Mouse (Mus musculus) kidney, adult 18-20 months (tissue): ENCODE measurements around the gene Mitf.

ENCODE experiments used
- DNase-seq: peaks from one replicate; pipeline ENCODE4 v3.0.0; 2021

Gene Mitf

DNA sequence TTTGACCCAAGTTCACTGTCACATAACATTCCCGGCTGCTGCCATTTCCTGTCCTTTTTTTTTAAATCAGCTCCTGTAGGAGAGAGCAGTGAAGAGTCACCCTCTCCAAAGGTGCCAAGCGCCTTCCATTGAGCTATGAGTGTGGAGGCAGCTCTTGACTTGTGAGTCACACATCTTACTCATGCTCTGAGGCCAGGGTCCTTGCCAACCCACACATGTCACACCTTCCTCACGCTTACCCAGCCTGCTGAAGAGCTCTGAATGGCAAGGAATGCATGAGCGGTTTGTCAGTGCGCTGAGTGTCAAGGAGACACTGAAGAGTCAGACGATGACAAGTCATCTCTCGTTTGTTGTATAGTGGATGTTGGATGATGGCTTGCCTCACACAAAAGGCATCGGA, 146.0 kb downstream of the Mitf start:
- DNase-seq, result no peak

DNA sequence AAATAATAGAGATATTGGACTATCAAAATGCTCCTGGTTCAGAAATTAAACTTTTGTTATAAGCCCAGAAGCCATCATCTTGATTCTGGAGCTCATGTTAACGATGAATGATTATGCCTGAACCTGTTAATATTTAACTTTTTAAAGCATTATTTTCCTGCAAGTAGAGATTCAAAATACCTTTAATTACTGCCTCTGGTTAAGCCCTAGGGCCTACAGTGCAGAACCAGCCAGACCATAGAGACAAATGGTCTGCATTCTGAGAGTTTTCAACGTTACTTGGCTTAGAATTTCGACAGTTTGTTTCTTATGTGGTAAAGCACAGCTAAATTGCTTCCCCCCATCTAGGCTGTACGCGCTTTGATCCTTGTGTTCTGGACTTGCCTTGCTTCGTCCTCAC, 149.3 kb downstream of the Mitf start:
- DNase-seq, result peak; percentile 20

DNA sequence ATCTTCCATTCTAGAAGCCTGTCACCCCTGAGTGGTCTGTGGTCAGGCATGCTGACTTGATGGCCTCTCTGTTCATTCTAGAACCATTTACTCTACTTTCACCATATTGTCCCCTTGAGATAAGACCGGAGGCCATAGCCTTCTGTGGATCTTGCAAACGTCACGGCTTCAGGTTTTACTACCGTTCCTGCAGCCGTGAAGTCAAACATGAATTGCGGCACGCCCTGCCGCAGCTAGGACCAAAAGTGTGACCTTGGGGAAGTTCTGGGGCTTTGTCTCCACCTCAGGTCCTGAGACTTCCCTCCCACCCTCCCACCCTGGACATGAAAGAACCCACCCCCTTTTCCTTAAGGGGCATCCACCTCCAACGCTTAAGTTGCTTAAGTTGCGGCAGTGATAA, 149.8 kb downstream of the Mitf start:
- DNase-seq, result no peak

DNA sequence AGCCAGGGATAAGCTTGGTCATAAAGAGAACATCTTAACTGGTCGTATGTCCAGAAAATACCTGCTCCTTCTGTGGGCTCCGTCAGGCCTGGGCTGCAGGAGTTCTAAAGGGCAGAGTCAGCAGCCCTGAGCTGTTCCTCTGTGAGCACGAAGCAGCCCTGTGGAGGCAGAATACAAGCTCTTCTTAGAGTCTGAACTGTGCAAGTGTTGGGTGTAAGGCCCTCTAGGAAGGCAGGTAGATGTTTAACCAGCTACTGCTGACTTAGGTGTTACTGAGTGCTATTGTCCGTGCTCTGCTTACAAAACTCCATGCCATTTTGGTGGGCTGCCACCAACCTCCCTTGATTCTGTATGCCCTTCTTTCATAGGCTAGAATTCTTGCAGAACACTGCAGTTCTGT, 151.4 kb downstream of the Mitf start:
- peak; percentile 26 for DNase-seq

DNA sequence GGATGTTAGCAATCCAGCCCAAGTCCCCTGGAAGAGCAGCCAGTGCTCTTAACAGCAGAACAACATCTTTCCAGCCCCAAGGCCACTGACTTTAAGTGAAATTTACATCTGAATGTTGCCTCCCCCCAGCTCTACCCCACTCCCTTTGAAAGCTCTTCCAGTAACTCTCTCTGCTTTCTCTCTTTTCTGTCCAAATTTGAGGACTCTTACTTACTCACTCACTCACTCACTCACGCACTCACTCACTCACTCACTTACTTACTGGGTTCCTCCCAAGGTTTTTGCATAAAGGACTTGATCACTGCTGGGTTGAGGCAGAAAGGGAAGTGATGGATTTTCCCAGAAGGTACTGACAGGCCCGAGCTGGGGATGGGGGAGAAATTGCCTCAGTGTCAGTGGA, 154.9 kb downstream of the Mitf start:
- DNase-seq, result no peak

DNA sequence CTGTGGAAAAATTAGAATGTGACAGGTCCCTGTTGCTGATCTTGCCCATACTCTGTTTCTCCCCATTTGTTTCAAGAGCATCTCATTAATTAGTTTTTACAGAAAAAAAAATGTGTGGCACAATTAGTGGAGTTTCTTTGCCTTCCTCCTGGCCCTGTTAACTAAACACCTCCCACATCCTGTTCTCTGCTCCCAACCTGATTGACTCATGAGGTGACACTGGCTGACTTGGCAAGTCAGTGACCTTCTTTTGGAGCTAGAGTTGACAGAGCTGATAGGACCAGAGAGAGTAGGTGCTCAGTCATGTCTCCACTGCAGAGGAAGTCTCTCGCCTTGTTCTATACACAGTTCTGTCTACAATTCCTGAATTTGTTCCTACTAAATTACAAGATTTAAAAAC, 155.5 kb downstream of the Mitf start:
- DNase-seq, result no peak

DNA sequence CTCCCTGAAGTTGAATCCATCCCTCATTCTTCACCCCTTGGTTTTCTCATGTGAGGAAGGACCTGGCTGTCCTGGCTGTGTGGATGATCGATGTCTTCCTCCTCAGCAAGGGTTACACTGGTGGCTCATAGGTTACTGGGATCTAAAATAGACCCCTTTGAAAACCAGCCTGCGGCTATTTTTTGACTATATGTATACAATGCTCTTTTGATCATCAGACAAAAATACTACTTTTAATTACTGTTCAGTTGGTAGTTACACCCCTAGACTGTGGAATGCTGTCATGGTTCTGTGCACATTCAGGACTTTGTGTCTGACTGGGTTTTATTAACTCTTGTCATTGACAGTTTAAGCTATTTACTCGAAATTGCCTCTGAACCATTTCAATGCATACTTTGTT, 157.9 kb downstream of the Mitf start:
- no peak for DNase-seq

DNA sequence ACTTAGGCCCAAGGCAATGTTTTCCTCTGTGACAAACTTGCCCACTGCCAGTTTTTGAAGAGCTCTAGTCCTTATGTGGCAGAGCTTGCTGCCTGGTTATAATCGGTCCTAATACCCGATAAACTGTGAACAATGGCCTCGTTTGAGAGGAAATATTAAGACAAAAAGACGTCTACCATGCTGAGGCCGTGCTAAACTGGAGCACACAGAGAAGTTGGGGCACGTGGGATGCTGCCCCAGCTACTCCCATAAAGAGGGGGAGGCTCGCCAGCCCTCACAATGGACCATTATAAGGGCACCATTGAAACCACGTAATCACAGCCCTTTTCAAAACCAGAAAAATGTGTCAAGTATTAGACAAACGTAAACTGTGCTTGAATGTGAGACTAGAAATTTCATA, 174.8 kb downstream of the Mitf start:
- no peak for DNase-seq

DNA sequence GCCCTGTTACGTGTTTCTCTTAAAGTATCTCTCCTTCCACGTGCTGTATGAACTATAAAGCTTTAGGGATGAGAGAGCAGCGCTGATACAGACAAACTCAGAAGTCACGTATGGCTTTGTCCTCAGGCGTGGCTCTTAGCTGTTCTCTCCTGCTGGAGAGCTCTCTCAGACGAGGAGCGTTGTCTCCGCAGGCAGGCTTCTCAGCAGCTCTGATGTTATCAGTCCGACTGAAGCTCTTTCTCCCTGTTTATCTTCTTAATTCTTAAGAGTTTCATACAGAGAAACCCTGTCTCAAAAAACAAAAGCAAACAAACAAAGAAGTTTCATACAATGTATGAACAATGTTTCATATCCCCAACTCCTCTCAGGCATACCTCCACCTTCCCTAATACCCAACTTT, 178.8 kb downstream of the Mitf start:
- no peak for DNase-seq

DNA sequence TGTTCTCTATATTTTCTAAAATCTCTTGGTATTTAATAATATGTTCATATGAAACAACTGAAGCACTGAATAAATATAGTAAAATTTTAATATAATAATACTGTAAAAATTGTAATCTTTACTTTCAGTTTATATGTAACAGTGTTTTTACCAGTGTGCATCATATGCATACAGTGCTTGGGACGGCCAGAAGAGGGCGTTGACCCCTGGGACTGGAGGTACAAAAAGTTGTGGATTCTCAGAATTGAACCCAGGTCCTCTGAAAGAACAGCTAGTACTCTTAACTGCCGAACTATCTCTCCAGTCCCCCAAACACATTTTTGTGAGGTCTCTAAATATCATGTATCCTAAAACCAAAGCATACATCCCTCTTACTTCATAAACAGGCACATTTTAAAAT, 179.6 kb downstream of the Mitf start:
- DNase-seq, result no peak

DNA sequence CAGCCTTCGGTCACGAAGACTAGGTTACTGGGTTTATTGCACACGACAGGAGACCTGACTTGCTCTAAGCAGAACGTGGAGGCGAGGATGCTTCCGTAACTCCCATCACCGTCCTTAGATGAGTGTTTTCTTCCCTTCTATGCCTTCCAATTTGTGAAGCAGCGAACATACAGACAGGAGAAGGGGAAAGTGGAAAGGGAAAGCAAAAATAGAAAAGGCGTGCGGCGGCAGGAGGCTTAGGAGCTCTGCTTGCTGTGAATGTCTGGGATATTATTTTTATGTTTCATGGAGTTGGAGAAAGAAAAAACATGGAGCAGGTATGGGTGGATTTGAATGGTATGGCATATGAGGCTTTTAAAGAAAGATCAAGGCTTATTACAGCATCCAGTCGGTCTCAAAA, 186.7 kb downstream of the Mitf start:
- no peak for DNase-seq

DNA sequence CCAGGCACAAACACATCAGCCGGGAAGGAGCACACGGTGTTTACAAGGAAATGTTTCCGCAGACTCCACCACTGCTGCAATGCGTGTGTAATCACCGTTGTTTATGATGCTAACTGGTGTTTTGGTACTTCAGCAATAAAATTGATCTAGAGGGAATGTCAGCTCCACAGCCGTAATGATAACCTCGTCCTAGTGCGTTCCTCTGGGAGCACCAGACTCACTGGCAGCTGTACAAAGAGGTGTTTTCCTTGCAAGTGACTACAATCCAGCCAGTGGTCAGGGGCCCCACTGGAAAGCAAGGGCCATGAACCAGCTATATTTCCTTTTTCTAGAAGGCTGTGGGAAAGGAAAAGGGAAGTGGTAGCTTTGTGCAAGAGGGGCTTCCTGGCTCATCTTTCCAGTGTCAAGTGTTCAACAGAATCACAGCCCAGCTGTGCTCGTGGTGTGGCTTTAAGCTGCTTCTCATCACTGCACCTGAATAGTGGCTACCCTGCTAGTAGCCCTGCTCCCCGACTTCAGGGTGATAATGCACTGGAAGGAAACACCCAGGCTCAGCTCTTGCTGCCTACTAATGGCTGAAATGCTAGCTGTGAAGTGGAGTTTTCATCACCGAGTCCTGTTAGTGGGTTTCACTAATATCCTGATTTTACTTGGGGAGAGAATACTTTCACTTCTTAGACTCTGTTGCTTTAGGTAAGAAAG, 188.9 kb downstream of the Mitf start:
- DNase-seq, result no peak

DNA sequence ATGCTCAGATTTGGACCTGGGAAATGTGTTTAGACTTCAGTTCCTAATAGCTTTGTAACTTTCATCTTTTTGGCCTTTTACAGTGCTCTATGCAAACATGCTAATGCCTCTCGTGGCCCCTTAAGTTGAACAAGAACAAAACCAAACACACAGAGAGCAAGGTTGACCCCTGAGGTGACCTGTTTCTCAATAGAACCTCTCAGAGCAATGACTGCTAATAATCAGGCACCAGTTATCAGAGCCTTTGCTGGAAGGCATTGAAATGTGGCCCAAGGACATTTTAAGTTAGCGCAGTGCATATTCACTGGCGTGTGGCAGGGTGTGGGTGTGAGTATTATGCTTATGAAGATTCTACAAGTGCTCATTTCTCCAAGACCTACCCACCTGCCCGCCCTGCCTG, 194.7 kb downstream of the Mitf start:
- no peak for DNase-seq

DNA sequence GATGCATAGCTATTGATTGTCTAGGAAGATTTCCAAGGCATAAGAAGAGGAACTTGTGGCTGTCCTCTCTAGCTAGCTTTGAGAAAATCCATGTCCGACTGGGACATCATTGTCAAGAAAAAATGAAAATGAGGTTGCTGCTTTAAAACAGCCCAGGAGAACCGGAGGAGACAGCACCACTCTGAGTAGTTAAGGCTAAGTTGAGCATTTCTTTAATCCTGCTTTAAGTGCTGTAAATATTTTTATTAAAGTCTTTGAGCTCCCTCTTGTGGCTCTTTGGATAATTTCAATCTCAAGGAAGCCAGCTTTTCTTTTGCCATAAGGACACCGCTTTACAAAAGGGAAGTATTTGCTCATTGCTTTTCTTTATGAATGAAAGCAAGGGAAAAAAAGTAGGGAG, 196.3 kb downstream of the Mitf start:
- no peak for DNase-seq

DNA sequence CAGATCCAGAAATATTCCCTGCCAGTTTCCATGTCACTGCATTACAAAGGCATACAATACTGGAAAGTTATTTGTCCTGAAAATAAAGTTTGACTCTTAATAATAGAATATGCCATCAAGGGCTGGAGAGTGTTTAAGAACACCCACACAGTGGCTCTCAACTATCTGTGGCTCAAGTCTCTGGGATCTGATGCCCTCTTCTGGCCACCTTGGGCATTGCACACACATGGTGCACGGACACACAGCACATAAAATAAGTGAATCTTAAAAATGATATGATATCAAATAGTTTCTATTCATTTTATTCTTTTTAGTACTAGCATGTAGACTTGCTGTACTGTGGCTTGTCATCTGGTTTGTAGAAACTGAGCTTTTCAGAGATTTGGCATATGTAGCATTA, 198.7 kb downstream of the Mitf start:
- peak; percentile 39 for DNase-seq

DNA sequence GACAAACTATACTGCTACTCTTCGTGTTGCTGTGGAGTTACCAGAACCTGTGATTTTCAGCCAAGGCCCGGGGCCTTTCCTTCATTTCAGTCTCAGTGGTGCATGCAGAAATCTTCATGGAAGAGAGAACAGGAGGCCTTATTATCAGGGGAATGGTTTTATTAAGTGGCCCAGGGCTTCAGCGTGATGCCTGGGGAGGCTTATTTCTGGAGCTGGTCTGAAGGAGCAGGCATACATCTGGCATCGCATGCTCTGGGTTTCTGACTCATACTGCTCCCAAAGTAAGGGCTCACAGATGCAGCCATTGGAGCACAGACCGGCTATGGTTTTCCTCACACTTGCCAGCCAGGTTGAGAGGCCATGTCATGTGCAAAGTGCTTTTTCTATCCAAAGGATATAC, 208.2 kb downstream of the Mitf start:
- no peak for DNase-seq

DNA sequence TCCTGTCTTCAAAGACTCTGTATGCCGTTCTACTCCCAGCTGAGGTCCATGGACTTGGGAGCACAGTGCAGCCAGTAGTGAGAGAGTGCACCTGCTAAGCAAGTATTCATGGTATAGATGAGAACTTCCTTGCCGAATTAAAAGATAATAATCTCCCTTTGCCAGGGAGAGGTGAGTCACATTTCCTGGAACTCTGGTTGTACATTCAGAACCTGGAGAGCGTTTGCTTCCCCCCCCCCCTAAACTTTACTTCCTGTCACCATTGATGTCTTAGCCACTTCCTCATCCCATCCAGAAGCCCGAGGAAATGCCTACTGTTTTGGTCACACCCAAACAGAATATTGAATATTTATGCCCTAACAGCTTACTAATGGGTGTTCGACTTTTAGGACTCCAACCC, 209.0 kb downstream of the Mitf start:
- no peak for DNase-seq

DNA sequence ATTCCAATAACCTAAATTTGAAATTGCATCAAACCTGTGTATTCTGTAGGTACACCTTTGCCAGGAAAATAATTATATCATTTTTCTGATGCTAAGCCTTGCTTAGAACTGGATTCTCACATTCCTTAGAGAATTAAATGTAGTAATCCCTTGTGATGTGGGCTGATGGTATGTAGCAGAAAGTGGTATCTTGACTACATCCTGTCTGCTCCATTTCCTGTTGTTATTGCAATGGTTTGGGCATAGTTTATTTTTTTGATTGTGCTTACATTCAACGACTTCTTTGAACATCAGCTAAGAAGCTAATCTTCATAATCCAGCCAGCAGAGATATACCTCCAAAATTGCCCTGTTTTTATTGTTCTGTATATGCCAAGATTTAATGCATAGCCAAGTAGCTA, 217.0 kb downstream of the Mitf start:
- no peak for DNase-seq

DNA sequence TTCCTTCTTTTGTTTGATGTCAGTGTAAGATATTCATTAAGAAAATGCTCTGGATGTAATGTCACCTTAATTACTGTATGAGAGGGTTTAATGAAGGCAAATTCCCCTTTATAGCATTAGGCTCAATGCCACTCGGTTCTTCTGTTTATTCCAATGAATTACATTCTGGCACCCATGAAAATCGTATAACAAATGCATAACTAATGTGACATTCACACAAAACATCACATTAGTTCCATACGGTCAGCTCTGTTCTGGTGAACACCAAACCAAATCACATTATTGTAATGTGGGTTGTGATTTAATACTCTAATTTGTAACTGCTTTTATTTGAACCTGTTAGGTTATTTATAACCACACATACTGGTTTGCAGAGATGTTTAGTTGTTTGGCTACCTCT, 231.7 kb downstream of the Mitf start:
- DNase-seq, result no peak

DNA sequence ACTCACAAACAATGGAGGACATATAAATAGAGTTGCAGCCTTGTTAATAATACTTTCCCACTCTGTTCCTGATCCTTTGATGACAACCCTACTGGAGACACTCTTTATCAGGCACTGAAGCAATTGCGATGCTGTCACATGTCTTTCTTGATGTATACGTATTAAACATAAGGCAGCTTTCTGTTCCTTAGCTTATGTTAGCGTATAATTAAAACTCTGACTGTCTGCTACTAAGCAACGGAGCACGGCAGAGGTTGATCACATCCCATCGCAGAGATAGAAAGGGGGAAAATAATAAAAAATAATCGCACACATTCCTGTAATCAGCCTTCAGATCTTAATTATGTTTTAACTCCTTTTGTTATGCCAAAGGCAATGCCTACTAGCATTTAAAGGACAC, 234.9 kb downstream of the Mitf start:
- no peak for DNase-seq

DNA sequence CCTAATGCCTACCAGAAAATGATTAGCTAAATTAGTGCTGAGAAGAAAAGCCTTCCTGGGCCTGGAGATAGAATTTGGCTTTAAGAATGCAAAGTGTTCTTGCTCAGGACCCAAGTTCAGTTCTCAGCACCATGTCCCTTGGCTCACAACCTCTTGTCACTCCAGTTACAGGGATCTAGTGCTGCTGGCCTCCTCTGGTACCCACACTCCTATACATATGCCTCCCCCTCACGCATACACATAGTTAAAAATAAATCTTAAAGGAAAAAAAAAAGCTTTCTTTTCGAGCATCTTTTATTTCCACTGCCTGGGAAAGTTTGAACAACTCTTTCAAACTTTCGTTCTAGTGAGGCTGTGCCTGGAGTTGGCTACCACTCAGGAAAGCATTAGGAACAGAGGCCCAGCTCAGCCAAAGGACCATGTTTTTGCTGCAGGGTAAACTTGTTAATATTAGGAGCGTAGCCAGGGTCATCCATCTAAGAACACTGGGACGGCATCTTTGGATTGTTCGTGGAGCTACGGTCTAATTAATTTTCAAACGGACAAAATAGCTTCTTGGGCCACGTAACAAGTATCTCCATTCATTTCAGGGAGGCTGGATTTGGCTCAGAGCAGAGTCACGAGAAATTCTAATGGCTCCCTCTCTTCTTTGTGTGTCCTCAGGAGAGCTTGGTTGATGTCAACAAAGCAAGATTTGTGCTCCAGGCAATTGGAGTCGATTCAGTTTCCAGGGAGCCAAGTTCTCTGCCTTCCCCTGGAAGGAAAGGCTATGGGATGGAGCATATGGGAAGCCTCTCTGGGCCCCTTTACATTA, 239.7 kb downstream of the Mitf start:
- no peak for DNase-seq

DNA sequence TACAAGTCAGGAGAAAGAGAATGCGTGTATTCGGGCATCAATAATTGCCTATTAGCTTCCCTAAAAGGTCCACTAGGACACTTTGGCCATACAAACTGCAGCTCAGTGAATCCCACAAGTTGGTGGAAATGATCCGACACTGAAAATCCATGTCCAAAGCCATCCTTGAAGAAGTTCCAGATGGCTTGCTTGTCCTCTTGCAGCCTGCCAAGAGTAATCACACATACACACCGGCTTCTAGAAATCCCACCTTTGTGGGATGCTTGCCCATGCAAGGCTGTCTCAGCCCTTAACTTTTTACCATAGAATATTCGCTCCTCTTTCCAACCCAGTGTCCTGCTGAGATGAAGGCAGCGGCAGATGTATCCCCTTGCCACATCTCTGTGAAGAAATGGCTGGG, 240.9 kb downstream of the Mitf start:
- DNase-seq, result no peak

DNA sequence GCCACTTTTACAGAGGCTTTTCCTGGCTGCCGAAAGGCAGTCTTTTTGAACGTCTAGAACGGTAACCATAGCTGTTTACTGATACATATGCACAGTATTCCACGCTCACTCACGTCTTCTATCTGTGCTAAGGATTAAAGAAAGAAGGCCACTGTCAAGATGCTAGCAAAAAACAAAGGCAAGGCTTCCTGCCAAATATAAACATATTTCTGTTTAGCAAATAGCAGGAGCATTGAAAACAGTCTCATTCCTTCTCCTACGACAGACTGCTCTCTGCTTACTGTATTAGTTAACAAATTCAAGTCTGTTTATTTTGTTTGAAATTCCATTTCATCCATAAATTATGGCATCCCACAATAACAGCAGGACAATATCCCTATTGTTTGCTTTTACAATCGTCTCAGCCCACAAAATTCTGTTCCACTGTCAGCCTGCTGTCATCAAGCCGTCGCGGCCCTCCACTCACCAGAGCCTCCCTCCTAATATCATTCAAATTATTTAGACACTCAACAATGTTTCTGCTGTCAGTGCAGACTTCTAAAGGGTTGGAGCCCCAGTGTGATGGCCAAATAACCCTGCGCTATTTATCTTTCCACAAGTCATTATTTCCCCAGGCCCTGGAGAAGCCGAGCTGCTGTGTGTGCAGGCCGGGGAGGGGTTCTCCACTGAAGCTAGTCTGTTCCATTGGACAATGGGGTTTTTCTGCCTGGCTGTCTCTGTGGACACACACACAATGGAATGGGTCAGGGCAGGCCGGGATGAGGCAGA, 242.0 kb downstream of the Mitf start:
- no peak for DNase-seq

DNA sequence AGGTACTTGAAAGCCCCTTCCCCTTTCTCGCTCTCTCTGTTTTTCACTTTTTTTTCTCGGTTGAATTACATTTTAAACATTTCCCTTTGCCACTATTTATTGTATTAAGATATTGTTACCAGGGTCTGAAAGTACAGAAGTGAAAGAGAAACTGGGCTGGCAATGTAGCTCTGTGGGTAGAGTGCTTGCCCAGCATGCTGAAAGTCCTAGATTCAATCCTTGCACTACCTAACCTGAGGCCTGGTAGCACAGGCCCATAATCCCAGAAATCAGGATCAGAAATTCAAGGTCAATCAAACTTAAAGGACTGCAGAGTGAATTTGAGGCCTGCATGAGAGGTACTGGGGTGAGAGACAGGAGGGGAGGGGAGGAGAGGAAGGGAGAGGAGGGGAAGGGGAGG, 242.7 kb downstream of the Mitf start:
- DNase-seq, result no peak
